Mouse (Mus musculus) intestine, embryonic 16.5 days (tissue): Measurements from ENCODE around the gene Gm7579. TPM values are rescaled to one million over a fixed set of nuclear protein-coding genes. Genes with fewer than 3 reads are reported as not detected.

Source experiments
- polyA plus RNA-seq: library from polyadenylated mRNA; unstranded; fragments of >200 nt; fragmentation: Nextera tagmentation; extraction: Ambion mirVana; gene quantifications from 2 replicates; pipeline ENCODE4 v1.2.1, GENCODE M21; 2015

Gene Gm7579
- polyA plus RNA-seq, 1 experiment from 2014 or later: not detected

Other genes with a start within 250 kb of the Gm7579 start
- 57.8 and 64.4 TPM in 2 replicates for gene Mob2, start 150.8 kb upstream of the Gm7579 start, polyA plus RNA-seq
- gene Dusp8, start 116.0 kb upstream of the Gm7579 start, polyA plus RNA-seq: 4.8 and 5.6 TPM in 2 replicates
- gene Gm45618, start 91.1 kb upstream of the Gm7579 start, polyA plus RNA-seq: not detected in 2 replicates
- not detected in 2 replicates for gene Gm39115, start 75.8 kb upstream of the Gm7579 start, polyA plus RNA-seq
- not detected in 2 replicates for gene Gm45337, start 67.3 kb upstream of the Gm7579 start, polyA plus RNA-seq
- not detected in 2 replicates for gene Gm29735, start 54.7 kb upstream of the Gm7579 start, polyA plus RNA-seq
- gene Gm4553, start 46.1 kb upstream of the Gm7579 start, polyA plus RNA-seq: not detected in 2 replicates
- not detected in 2 replicates for gene Krtap5-2, start 35.9 kb upstream of the Gm7579 start, polyA plus RNA-seq
- not detected in 2 replicates for gene Gm10153, start 21.5 kb upstream of the Gm7579 start, polyA plus RNA-seq
- not detected in 2 replicates for gene Krtap5-3, start 10.5 kb upstream of the Gm7579 start, polyA plus RNA-seq
- not detected in 2 replicates for gene Krtap5-5, start 18.1 kb downstream of the Gm7579 start, polyA plus RNA-seq
- not detected in 2 replicates for gene Gm40460, start 29.2 kb downstream of the Gm7579 start, polyA plus RNA-seq
- gene Gm2431, start 46.5 kb downstream of the Gm7579 start, polyA plus RNA-seq: not detected in 2 replicates
- not detected in 2 replicates for gene Gm4559, start 62.5 kb downstream of the Gm7579 start, polyA plus RNA-seq
- gene Krtap5-1, start 85.3 kb downstream of the Gm7579 start, polyA plus RNA-seq: not detected in 2 replicates
- not detected in 2 replicates for gene Krtap5-4, start 91.7 kb downstream of the Gm7579 start, polyA plus RNA-seq
- 1.8 and 2.4 TPM in 2 replicates for gene Ifitm10, start 161.9 kb downstream of the Gm7579 start, polyA plus RNA-seq
- 0.43 and 2.3 TPM in 2 replicates for gene Gm49369, start 170.8 kb downstream of the Gm7579 start, polyA plus RNA-seq
- 395 and 444 TPM in 2 replicates for gene Ctsd, start 176.2 kb downstream of the Gm7579 start, polyA plus RNA-seq
- 8.8 and 10.4 TPM in 2 replicates for gene Syt8, start 223.0 kb downstream of the Gm7579 start, polyA plus RNA-seq
- 4.3 and 4.7 TPM in 2 replicates for gene Tnni2, start 229.9 kb downstream of the Gm7579 start, polyA plus RNA-seq
- 125 and 134 TPM in 2 replicates for gene Lsp1, start 248.9 kb downstream of the Gm7579 start, polyA plus RNA-seq